Mouse (Mus musculus) layer of hippocampus, adult 8-10 months (tissue): ENCODE results near the gene Taf8. TPM values are rescaled to one million over a fixed set of nuclear protein-coding genes. Genes with fewer than 3 reads are reported as not detected.

Experiments
- DNase-seq, 2 experiments: peaks; one replicate each; pipeline ENCODE4 v3.0.0; 2022; ENCODE audit warnings: low spot score in 2 of 2
- total RNA-seq, 4 experiments: library from RNA; stranded (reverse); gene quantifications; 2 replicates each; pipeline ENCODE4 v1.2.4; 2022

Gene Taf8
- total RNA-seq, 4 experiments from 2014 or later, result 18.4 to 25.0 (median 23.4) TPM

- no peak for DNase-seq
Measured at GRCm38 (mm10) chr17:47459341-47459919, 42.7 kb downstream of the Taf8 start.

GRCm38 (mm10) chr17:47458936-47459335 is 43.2 kb downstream of the Taf8 start:
- no peak for DNase-seq

- no peak for DNase-seq
Measured at GRCm38 (mm10) chr17:47458310-47458709, 43.8 kb downstream of the Taf8 start.

GRCm38 (mm10) chr17:47454675-47455074 is 47.4 kb downstream of the Taf8 start:
- no peak for DNase-seq

GRCm38 (mm10) chr17:47452886-47453285 is 49.2 kb downstream of the Taf8 start:
- DNase-seq, result no peak

- DNase-seq, result no peak
Measured at GRCm38 (mm10) chr17:47450880-47451565, 51.1 kb downstream of the Taf8 start.

GRCm38 (mm10) chr17:47450239-47450638 is 51.9 kb downstream of the Taf8 start:
- DNase-seq, result no peak

GRCm38 (mm10) chr17:47449432-47449831 is 52.7 kb downstream of the Taf8 start:
- no peak for DNase-seq

GRCm38 (mm10) chr17:47448523-47449372 is 53.3 kb downstream of the Taf8 start:
- DNase-seq, result no peak

GRCm38 (mm10) chr17:47446561-47446960 is 55.5 kb downstream of the Taf8 start:
- DNase-seq, result no peak

GRCm38 (mm10) chr17:47446025-47446424 is 56.1 kb downstream of the Taf8 start:
- no peak for DNase-seq

- DNase-seq, result no peak
Measured at GRCm38 (mm10) chr17:47445518-47445917, 56.6 kb downstream of the Taf8 start.

- no peak for DNase-seq
Measured at GRCm38 (mm10) chr17:47444113-47444512, 58.0 kb downstream of the Taf8 start.

GRCm38 (mm10) chr17:47442271-47442670 is 59.8 kb downstream of the Taf8 start:
- DNase-seq, result no peak

- no peak for DNase-seq
Measured at GRCm38 (mm10) chr17:47441296-47442051, 60.6 kb downstream of the Taf8 start.

- DNase-seq, result no peak
Measured at GRCm38 (mm10) chr17:47440359-47440890, 61.7 kb downstream of the Taf8 start.

- no peak for DNase-seq
Measured at GRCm38 (mm10) chr17:47439396-47440028, 62.6 kb downstream of the Taf8 start.

GRCm38 (mm10) chr17:47438611-47439010 is 63.5 kb downstream of the Taf8 start:
- no peak for DNase-seq

GRCm38 (mm10) chr17:47436907-47437547 is 65.1 kb downstream of the Taf8 start, which contains the start of gene 1700001C19Rik:
Gene 1700001C19Rik, minus strand, starts transcription at chr17:47437376.
- DNase-seq, result no peak
